Mouse (Mus musculus): ENCODE results near the gene Ppef1.

The Ppef1 gene

GRCm38 (mm10) chrX:160598562-160599458, 136.8 kb downstream of the Ppef1 start:
- no peak for DNase-seq (ENCODE audit: extremely low read depth, low read depth)

GRCm38 (mm10) chrX:160598055-160598454, 137.5 kb downstream of the Ppef1 start:
- no peak for DNase-seq (ENCODE audit: extremely low read depth, low read depth)

- DNase-seq (ENCODE audit: extremely low read depth, low read depth) = no peak
These were observed 142.6 kb downstream of the Ppef1 start for GRCm38 (mm10) chrX:160592933-160593332.

- no peak for DNase-seq (ENCODE audit: extremely low read depth, low read depth)
These were observed 145.4 kb downstream of the Ppef1 start for GRCm38 (mm10) chrX:160590147-160590546.

- no peak for DNase-seq (ENCODE audit: extremely low read depth, low read depth)
These were observed 147.0 kb downstream of the Ppef1 start for GRCm38 (mm10) chrX:160588523-160588922.

- DNase-seq (ENCODE audit: extremely low read depth, low read depth) = no peak
These were observed 150.5 kb downstream of the Ppef1 start for GRCm38 (mm10) chrX:160585110-160585509.

- no peak for DNase-seq (ENCODE audit: extremely low read depth, low read depth)
These were observed 151.3 kb downstream of the Ppef1 start for GRCm38 (mm10) chrX:160584148-160584838.

GRCm38 (mm10) chrX:160583589-160583988, 152.0 kb downstream of the Ppef1 start:
- no peak for DNase-seq (ENCODE audit: extremely low read depth, low read depth)
